Mouse (Mus musculus): ENCODE results near the gene Eva1c. TPM values are rescaled to one million over a fixed set of nuclear protein-coding genes. Genes with fewer than 3 reads are reported as not detected.

Gene Eva1c
- total RNA-seq, 2 experiments from 2014 or later: not detected

GRCm38 (mm10) chr16:90863468-90864046 is 37.0 kb downstream of the Eva1c start:
- ATAC-seq (ENCODE audit: poor library complexity, severe bottlenecking): no peak

DNA sequence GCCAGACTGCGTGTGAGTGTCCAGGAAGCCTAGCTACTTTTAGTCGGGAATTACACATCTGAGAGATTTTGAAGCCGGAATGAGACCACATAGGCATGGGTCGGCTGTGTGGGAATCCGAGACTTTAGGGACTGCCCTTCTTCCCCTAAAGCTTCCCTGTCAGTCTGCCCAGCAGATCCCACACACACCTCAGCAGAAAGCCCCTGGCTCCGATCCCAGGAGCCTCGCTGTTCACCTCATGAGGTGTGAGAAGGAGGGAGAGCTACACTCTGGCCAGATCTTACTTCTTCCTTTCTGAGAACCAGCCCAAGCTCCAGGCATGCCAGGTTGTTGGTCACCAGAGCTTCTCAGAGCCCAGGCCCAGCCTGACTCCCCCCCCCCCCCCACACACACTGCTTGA is 38.2 kb downstream of the Eva1c start:
- no peak for ATAC-seq (ENCODE audit: poor library complexity, severe bottlenecking)

DNA sequence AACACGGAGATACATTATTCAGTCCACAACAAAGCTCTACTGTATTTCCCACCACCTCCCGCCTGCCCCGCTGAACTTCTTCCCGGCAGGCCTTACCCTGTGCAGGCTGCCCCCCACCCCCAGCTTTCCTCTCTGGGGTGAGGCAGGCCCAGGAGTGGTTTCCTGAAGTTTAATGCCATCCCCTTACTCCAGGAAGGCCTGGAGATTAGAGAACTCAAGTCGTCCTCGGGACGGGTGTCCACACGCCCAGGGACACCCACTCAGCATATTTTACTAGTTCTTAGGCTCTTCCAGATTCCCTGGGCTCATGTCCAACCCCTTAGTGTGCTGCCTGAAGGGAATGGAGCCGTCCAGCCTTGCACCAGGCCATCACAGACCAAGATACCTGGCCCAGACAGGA is 39.1 kb downstream of the Eva1c start:
- ATAC-seq (ENCODE audit: poor library complexity, severe bottlenecking): no peak

GRCm38 (mm10) chr16:90868129-90868528 is 41.6 kb downstream of the Eva1c start:
- ATAC-seq (ENCODE audit: poor library complexity, severe bottlenecking): no peak

DNA sequence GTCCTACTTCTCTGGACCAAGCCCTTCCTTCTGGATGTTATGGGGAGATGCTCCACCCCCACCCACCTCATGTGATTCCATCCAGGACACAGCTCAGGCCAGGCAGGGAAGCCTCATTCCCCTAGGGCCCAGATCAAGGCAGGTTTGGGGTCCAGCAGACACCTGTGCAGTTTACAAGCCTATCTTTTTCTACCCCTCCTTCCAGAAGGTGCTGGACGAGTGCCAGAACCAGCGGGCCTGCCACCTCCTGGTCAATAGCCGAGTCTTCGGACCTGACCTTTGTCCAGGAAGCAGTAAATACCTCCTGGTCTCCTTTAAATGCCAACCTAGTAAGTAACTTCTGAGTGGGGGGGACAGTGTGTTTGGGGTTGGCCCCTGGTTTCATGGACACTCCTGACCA is 42.8 kb downstream of the Eva1c start:
- ATAC-seq (ENCODE audit: poor library complexity, severe bottlenecking): no peak

DNA sequence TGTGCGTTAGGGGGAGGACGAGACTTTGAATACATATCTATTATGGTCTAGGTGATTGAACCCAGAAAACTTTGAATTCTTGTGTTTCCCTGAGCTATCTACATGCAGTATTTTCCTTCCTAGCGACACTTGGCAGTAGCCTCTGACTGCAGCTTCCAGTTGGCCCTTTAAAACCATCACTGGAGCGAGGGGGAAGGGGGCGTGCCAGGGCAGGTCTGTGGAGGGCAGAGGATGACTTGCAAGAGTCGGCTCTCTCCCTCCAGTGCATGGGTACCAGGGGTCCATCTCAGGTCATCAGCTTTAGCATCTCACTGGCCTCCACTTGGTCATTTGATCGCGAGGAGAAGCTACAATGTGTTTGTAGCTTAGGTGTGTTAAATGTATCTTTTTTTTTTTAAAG is 46.4 kb downstream of the Eva1c start:
- no peak for ATAC-seq (ENCODE audit: poor library complexity, severe bottlenecking)

GRCm38 (mm10) chr16:90874536-90874935 is 48.0 kb downstream of the Eva1c start:
- ATAC-seq (ENCODE audit: poor library complexity, severe bottlenecking): no peak

DNA sequence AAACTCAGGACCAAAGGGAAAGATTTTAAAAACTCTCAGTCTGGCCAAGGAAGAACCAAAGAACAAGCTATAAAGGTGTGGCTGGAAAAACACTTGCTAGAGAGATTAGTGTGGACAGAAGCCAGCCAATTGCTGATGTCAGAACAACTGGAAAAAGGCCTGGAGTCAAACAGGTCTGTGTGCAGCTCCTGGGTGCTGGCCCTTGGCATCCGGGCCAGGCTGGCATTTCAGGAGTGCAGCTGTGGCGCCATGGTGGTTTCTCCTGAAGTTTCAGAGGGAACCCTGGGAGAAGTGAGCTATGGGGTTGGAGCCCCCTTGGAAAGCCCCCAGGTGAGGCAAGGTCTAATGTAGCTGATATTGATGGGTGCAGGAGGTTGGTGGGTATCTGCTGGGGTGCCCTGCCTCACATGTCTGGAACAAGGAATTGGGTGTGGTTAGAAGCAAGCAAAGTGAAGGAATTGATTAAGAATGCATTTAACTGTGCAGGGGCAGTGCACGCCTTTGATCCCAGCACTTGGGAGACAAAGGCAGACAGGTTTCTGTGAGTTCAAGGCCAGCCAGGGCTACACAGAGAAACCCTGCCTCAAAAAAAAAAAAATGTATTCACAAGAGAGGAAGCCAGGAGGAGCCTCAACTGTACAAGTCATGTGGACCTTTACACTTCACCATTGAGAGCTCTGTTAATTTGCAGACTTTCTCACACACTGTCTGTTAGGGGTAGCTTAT is 51.8 kb downstream of the Eva1c start:
- no peak for ATAC-seq (ENCODE audit: poor library complexity, severe bottlenecking)

DNA sequence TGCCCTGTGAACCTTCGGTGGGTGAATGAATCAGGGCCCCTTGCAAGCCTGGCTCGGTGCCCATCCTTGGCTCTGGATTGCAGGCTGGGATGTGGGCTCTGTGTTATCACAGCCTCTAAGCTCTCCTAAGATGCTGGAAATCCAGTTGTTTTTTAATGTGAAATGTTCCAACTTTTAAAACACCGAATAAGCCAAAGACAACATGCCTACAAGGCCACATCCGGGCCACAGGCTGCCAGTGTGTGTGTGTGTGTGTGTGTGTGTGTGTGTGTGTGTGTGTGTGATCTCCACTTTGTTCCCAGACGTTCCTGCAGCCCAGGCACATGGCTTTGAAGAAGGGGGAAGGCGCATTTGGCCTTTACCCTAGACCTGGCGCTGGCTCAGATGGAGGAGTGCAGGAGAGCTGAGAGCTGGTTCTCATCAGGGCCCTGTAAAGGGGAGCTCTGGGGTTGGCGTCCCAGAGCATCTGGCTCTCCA is 56.0 kb downstream of the Eva1c start:
- ATAC-seq (ENCODE audit: poor library complexity, severe bottlenecking): no peak

DNA sequence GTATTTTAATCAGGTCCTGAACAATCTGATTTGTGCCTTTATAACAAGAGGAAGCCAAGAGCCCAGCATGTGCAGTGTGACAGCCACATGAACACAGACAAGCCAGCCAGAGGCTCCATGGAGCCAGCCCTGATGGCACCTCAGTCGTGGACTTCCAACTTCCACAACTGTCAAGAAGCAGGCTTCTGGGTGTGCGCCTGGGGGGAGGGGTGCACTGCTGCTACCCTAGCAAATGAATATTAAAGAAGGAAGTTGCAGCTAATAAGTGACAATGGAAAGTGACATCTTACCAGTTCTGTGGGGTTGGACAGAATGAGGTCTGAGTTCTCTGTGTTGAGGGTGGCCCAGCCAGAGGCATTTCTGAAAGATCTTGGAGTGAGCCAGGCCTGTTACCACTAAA is 58.8 kb downstream of the Eva1c start:
- peak; percentile 67 for ATAC-seq (ENCODE audit: poor library complexity, severe bottlenecking)

GRCm38 (mm10) chr16:90885781-90886565 is 59.5 kb downstream of the Eva1c start:
- peak; percentile 59 for ATAC-seq (ENCODE audit: poor library complexity, severe bottlenecking)

GRCm38 (mm10) chr16:90890683-90891082 is 64.2 kb downstream of the Eva1c start:
- no peak for ATAC-seq (ENCODE audit: poor library complexity, severe bottlenecking)

GRCm38 (mm10) chr16:90891601-90892000 is 65.1 kb downstream of the Eva1c start:
- ATAC-seq (ENCODE audit: poor library complexity, severe bottlenecking): no peak

DNA sequence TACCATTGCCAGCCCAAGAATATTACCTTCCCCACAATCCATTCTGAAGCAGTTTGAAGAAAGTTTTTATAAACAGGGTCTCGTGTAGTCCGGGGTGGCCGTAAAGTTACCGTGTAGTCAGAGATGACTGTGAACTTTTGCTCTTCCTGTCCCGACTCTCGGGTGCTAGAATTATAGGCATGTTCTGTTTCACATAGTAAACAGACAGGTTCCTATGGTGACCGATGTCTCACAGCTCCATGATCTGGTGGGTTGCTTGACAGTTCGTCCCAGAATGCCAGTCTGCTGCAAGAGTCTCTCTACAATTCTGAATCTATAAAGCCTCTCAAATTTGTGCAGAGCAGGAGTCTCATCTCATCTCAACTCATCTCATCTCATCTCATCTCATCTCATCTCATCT is 65.6 kb downstream of the Eva1c start:
- no peak for ATAC-seq (ENCODE audit: poor library complexity, severe bottlenecking)

- ATAC-seq (ENCODE audit: poor library complexity, severe bottlenecking): no peak
These were observed 66.5 kb downstream of the Eva1c start for GRCm38 (mm10) chr16:90893019-90893418.

DNA sequence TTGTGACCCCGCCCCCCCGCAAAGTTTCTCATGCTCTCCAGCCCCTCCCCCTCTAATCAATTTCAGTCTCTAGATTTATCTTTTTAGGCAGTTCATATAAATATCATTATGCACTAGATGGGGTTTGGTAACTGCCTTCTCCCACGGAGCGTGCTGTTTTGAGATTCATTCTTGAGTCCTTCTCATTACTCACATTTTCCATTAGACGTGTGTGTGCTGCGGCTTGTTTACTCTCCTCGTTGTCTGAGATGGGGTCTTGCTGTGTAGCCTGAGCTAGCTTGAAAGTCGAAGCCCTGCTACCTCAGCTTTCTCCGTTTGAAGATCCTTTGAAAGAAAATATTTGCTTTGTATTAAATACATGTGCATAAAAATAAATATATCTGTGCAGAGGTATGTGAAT is 67.3 kb downstream of the Eva1c start:
- ATAC-seq (ENCODE audit: poor library complexity, severe bottlenecking): no peak

DNA sequence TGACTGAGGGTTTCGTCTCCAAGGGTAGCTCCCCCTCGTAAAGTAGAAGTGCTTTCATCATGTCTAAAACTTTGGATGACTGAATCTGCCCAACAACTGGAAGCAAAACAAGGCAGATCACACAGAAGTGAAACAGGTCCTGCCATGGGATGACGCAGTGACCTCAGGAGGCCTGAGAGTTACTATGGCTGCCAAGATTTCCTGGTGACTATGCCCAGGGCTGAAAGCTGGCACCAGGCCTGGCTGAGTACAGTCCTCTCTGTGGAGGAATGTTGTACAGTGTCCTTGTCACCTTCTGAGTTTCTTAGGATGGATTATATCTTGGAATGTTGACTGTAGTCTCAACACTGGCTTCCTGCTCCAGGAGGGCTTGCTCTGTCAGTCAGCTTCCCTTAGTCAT is 71.1 kb downstream of the Eva1c start:
- ATAC-seq (ENCODE audit: poor library complexity, severe bottlenecking): no peak

GRCm38 (mm10) chr16:90899498-90899897 is 73.0 kb downstream of the Eva1c start:
- no peak for ATAC-seq (ENCODE audit: poor library complexity, severe bottlenecking)

- no peak for ATAC-seq (ENCODE audit: poor library complexity, severe bottlenecking)
These were observed 74.8 kb downstream of the Eva1c start for GRCm38 (mm10) chr16:90901364-90901763.

- no peak for ATAC-seq (ENCODE audit: poor library complexity, severe bottlenecking)
These were observed 76.8 kb downstream of the Eva1c start for GRCm38 (mm10) chr16:90903300-90903699.

GRCm38 (mm10) chr16:90907250-90907649 is 80.7 kb downstream of the Eva1c start:
- ATAC-seq (ENCODE audit: poor library complexity, severe bottlenecking): no peak
